Mouse (Mus musculus) limb, embryonic 13.5 days (tissue): ENCODE results near the gene Rps26. TPM values are rescaled to one million over a fixed set of nuclear protein-coding genes. Genes with fewer than 3 reads are reported as not detected.

Source experiments
- ATAC-seq: fragments of 200-750 bp; cut with Nextera tagmentation; 2 replicates; pipeline ENCODE4 v1.8.0; 2017; ENCODE audit warnings: low read depth, moderate number of reproducible peaks, moderate TSS enrichment; ENCODE audit not compliant: low FRiP score
- H3K27ac ChIP-seq: fragments of 300-500 bp; sonication (generic); 2 replicates; pipeline ENCODE4 v1.5.1; 2015; ENCODE audit warnings: inconsistent platforms, mild to moderate bottlenecking, moderate library complexity
- H3K27me3 ChIP-seq: fragments of 300-500 bp; sonication (generic); 2 replicates; pipeline ENCODE4 v1.6.1; 2015; ENCODE audit warnings: mild to moderate bottlenecking, inconsistent platforms
- H3K36me3 ChIP-seq: fragments of 300-500 bp; sonication (generic); 2 replicates; pipeline ENCODE4 v1.6.1; 2015; ENCODE audit warnings: inconsistent platforms, mild to moderate bottlenecking, moderate library complexity
- H3K4me1 ChIP-seq: fragments of 300-500 bp; sonication (generic); 2 replicates; pipeline ENCODE4 v1.6.1; 2015; ENCODE audit warnings: inconsistent platforms
- H3K4me2 ChIP-seq: fragments of 300-500 bp; sonication (generic); replicated peaks from 2 replicates; pipeline ENCODE4 v1.6.1; 2015; ENCODE audit warnings: inconsistent platforms, mild to moderate bottlenecking, moderate library complexity
- H3K4me3 ChIP-seq: fragments of 300-500 bp; sonication (generic); 2 replicates; pipeline ENCODE4 v1.5.1; 2015; ENCODE audit warnings: moderate library complexity, mild to moderate bottlenecking, inconsistent platforms
- H3K9ac ChIP-seq: fragments of 300-500 bp; sonication (generic); 2 replicates; pipeline ENCODE4 v1.6.1; 2015; ENCODE audit warnings: mild to moderate bottlenecking, inconsistent platforms
- H3K9me3 ChIP-seq: fragments of 300-500 bp; sonication (generic); 2 replicates; pipeline ENCODE4 v1.6.1; 2016; ENCODE audit warnings: inconsistent platforms
- WGBS: fragments of 180-500 bp; shearing (Covaris S2); methylation state at CpG from one replicate; pipeline ENCODE4 v1.1.7; 2015; 5-methylcytosine and 5-hydroxymethylcytosine counted together
- polyA plus RNA-seq: library from polyadenylated mRNA; unstranded; fragments of >200 nt; fragmentation: Nextera tagmentation; extraction: Ambion mirVana; gene quantifications from 2 replicates; pipeline ENCODE4 v1.2.1, GENCODE M21; 2015

Gene Rps26
- 752 and 768 TPM in 2 replicates for polyA plus RNA-seq

DNA sequence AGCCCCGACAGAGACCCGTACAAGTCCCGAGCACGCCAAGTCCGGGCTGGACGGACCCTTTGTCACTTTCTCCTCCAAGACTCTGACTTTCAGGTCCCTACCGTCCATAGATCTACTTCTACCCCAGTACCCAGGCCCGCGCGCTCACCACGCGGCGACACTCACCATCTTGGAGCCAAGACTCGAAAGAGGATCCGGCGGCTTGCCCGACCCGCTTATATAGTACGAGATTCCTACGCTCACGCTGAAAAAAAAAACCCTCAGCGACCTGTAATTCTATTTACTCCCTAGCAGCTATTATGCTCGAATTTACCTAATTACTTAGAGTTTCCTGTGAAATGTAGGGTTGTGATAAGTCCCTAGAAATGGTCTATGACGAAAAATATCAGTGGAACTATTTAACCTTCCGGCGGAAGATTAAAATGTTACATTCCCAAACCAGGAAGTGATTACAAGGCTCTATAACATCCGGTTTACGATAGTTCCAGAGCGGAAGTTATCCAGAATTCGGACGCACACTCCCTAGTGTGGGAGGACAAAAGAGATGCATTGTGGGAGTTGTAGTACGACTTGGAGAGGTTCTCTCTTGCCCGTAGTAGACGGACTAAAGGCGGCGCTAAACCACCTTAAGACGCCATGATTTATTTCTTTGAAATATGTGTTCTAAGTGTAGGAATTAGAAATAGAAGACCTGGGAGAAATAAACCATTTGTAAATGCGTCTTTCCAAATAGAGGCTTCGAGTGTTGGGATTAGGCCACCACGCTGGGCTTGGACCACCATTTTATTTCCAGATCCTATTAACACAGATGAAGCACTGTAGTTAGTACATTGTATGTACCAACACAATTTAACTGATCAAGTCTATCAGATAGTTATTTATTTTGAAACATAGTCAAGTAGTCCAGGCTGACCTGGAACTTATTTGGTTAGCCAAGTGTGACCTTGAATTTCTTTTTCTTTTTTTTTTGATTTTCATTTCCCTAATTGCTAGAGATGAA is at the start of gene Rps26:
Gene Rps26, minus strand, starts transcription at position 437 of the 1,000 bp plus-strand sequence.
- peak within 1 kb of the TSS; percentile 96 for H3K9ac ChIP-seq
- ATAC-seq = peak; percentile 97
- H3K4me1 ChIP-seq = peaks cover 7% of the 10 kb centered on the region
- H3K4me3 ChIP-seq = peak within 1 kb of the TSS; percentile 85
- under 1% methylated on average over 40 of the region's 40 CpGs for WGBS
- H3K36me3 ChIP-seq = peaks cover 30% of the 10 kb centered on the region
- H3K9me3 ChIP-seq = no peaks in the 10 kb centered on the region
- H3K4me2 ChIP-seq = peak within 1 kb of the TSS; percentile 97
- peak within 1 kb of the TSS; percentile 63 for H3K27ac ChIP-seq
- no peaks in the 10 kb centered on the region for H3K27me3 ChIP-seq

DNA sequence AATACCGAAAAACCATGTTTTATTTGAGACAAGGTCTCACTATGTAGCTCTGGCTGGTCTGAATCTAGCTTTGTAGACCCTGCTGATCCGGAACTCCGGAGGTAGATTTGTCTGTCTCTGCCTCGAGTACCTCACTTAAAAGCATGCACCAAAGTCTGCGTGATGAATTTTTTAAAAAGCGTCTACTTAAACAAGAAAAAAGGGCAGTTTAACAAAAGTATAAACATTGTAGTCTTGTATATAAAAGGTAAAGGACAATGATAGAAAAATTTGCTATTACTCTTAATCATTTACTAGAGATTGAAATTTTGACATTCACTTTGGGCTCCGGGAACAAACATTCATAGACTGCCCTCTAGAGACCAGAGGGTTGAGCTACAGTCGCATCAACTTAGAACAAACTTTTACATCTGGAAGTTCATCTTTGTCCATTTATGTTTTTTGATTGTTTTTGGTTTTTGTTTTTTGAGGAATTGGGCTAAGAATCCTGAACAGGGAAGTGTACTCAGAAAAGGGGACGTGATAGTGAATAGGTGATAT is 48.0 kb upstream of the Rps26 start:
- Histone ChIP-seq H3K9me3 (no peaks in the 10 kb centered on the region), H3K4me2 (peak overlapping the region; percentile 89), H3K9ac (peak overlapping the region; percentile 72), H3K4me3 (peak overlapping the region; percentile 67), H3K36me3 (peaks cover 28% of the 10 kb centered on the region), H3K27ac (peak overlapping the region; percentile 48; the same call in 1 of the 2 replicates), H3K27me3 (no peaks in the 10 kb centered on the region), H3K4me1 (peaks cover 16% of the 10 kb centered on the region)
- ATAC-seq = no peak
- WGBS = 3% methylated on average over 9 of the region's 9 CpGs

DNA sequence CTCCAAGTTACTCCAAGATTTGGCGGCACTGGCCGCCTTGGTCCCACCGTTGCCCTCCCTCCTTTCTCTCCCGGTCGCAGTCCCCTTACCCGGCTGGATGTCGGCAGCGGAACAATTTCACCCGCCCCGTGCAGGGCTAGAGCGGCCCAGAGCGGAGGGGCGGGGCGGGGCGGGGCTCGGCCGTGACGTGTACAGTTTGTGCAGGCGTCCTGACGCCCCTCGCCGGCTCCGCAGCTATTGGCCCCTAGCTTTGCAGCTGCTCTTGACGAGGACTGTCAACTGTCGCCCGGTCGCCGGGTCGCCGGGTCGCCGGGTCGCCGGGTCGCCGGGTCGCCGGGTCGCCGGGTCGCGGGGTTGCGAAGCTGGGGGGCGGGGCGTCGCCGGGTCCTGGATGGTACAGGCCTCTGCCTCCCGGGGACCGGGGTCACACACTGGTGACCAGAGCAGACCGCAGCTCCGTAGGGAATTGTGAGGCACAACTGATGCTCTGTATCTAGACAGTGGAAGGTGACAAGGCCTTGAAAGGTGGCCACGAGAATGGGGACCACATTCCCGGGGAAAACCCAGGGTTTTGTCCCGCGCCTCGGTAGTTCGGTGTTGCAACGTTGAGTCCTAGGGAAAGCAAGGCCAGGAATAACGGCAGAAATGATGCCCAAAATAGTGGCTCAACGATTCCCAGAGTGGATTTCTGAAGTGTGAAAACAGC is 47.4 kb upstream of the Rps26 start, which contains the start of gene Suox:
Gene Suox, minus strand, starts transcription at position 311 of the 706 bp plus-strand sequence.
- H3K9me3 ChIP-seq = no peaks in the 10 kb centered on the region
- H3K27ac ChIP-seq = peak within 1 kb of the TSS; percentile 48; the same call in 1 of the 2 replicates
- no peaks in the 10 kb centered on the region for H3K27me3 ChIP-seq
- under 1% methylated on average over 60 of the region's 60 CpGs for WGBS
- peak within 1 kb of the TSS; percentile 89 for H3K4me2 ChIP-seq
- peak within 1 kb of the TSS; percentile 67 for H3K4me3 ChIP-seq
- H3K36me3 ChIP-seq = peaks cover 22% of the 10 kb centered on the region
- H3K9ac ChIP-seq = peak within 1 kb of the TSS; percentile 72
- ATAC-seq = peak; percentile 92
- peaks cover 19% of the 10 kb centered on the region for H3K4me1 ChIP-seq

DNA sequence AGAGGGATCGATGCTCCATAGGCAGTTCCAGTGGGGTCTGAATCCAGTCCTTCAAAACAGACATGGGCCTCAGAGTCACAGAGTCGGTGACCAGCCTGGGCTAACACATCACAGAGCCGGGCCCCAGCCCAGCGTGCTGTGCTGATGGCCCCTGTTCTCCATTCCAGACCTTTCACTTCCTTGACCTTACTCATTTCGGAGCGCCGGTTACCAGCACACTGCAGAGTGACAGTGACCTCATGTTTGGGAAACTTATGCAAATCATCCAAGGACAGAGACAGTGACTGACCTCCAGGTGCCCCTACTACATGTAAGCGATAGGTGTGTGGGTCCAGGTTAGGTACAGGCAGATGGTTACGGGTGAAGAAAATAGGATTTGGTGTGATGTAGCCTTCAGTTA is 44.6 kb upstream of the Rps26 start:
- H3K9me3 ChIP-seq = no peaks in the 10 kb centered on the region
- H3K9ac ChIP-seq = no peak overlapping the region
- H3K27me3 ChIP-seq = no peaks in the 10 kb centered on the region
- 93% methylated on average over 9 of the region's 9 CpGs for WGBS
- H3K4me1 ChIP-seq = peaks cover 28% of the 10 kb centered on the region
- H3K27ac ChIP-seq = no peak overlapping the region
- no peak overlapping the region for H3K4me2 ChIP-seq
- no peak for ATAC-seq
- peaks cover 19% of the 10 kb centered on the region for H3K36me3 ChIP-seq
- no peak overlapping the region for H3K4me3 ChIP-seq

DNA sequence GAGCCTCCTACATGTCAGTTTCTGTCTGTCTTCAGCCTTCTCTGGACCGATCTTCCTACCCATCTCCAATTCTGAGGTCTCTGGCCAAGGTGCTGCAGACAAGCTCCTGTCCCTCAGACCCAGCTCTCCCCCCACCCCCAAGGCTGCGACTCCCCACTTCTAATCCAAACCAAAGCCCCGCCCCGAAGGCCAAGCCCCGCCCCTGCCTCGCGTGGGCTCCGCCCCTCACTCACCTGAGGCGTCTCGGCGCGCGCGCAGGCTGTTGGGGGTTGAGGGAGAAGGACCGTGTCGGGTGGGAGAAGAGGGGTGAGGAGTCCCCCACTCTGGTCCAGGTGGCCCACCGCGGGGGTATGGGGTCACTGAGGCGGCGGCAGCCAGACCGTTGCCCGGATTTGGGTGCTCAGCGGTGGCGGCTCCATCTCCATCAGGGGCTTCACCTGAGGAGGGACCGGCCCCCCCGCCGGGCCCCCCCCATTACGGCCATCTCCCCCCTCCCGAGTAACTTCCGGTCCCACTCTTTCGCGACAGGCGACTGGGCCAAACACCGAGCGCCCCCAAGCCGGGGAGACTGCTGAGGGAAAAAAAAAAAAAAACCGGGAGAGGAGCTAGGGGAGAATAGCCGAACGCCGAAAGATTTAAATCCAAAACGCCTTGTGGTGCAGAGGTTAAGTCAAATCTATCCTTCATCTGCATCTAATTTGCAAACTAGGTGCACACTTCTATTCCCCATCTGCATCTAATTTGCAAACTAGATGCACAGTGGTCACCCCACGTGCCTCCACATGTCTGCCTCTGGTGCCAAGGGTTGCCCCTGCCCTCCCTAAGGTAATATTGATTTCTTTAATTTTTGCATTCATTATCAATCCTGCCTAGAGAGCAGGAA is 42.5 kb upstream of the Rps26 start:
- Histone ChIP-seq H3K4me3 (peak overlapping the region; percentile 76), H3K36me3 (peaks cover 18% of the 10 kb centered on the region), H3K4me2 (peak overlapping the region; percentile 72), H3K27ac (peak overlapping the region; percentile 87), H3K4me1 (peaks cover 24% of the 10 kb centered on the region), H3K9ac (peak overlapping the region; percentile 79), H3K9me3 (no peaks in the 10 kb centered on the region), H3K27me3 (no peaks in the 10 kb centered on the region)
- WGBS = under 1% methylated on average over 42 of the region's 42 CpGs
- ATAC-seq = peak; percentile 76

DNA sequence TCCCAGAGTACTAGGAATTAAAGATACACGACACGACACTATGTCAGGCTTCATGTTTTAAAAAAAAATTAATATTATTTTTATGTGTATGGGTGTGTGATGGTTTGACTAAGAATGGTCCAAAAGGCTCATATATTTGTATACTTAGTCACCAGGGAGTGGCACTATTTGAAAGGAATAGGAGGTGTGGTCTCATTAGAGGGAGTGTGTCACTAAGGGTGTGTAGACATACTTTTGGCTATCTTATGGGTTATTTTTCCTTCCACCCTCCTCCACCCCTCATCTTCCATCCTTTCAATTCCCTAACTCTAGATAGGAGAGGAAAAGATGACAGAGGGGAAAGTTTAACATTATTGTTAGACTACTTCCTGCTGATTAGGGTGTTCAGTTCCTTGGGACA is 39.3 kb upstream of the Rps26 start:
- no peak for ATAC-seq
- H3K4me1 ChIP-seq = peaks cover 15% of the 10 kb centered on the region; the same call in 1 of the 2 replicates
- H3K27me3 ChIP-seq = no peaks in the 10 kb centered on the region
- 92% methylated on average over 2 of the region's 2 CpGs for WGBS
- H3K36me3 ChIP-seq = peaks cover 7% of the 10 kb centered on the region
- H3K4me2 ChIP-seq = no peak overlapping the region
- no peaks in the 10 kb centered on the region for H3K9me3 ChIP-seq
- no peak overlapping the region for H3K27ac ChIP-seq
- no peak overlapping the region for H3K9ac ChIP-seq
- no peak overlapping the region for H3K4me3 ChIP-seq

DNA sequence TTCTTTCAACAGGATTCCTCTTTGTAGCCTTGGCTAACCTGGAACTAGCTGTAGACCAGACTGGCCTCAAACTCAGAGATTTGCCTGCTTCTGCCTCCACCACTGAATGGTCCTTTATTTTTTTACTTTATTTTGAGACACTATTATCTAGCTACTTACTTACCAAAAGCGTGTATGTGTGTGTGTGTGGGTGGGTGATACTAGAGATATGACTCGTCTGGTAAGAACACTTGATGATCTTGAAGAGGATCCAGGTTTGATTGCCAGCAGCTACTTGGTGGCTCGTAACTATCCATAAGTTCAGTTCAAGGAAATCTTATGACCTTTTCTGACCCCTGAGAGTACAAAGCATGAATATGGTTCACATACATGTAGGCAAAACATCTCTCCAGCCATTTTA is 38.8 kb upstream of the Rps26 start:
- ATAC-seq = no peak
- Histone ChIP-seq H3K9ac (no peak overlapping the region), H3K4me1 (peaks cover 15% of the 10 kb centered on the region; the same call in 1 of the 2 replicates), H3K36me3 (peaks cover 2% of the 10 kb centered on the region), H3K4me3 (no peak overlapping the region), H3K9me3 (no peaks in the 10 kb centered on the region), H3K27me3 (no peaks in the 10 kb centered on the region), H3K4me2 (no peak overlapping the region), H3K27ac (no peak overlapping the region)
- 90% methylated on average over 3 of the region's 3 CpGs for WGBS

DNA sequence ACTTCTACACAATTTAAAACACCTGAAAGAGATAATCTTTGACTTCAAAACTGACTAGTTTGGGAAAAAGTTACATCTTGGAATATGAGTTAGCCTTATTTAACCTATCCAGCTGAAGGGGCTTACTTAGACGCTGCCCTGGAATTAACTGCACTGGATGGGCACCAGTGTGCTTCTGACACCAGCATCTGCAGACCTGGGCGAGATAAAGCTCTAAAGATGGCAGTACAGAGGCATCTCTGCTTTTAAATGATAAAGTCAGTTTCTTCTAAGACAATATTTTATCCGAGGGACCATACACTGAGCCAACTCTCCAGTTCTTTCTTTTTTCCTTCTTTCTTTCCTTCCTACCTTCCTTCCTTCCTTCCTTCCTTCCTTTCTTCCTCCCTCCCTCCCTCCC is 38.3 kb upstream of the Rps26 start:
- no peak overlapping the region for H3K27ac ChIP-seq
- H3K4me2 ChIP-seq = no peak overlapping the region
- no peaks in the 10 kb centered on the region for H3K27me3 ChIP-seq
- no peak overlapping the region for H3K9ac ChIP-seq
- WGBS = 72% methylated on average over 3 of the region's 3 CpGs
- H3K36me3 ChIP-seq = no peaks in the 10 kb centered on the region
- peaks cover 15% of the 10 kb centered on the region; the same call in 1 of the 2 replicates for H3K4me1 ChIP-seq
- ATAC-seq = no peak
- H3K4me3 ChIP-seq = no peak overlapping the region
- no peaks in the 10 kb centered on the region for H3K9me3 ChIP-seq

DNA sequence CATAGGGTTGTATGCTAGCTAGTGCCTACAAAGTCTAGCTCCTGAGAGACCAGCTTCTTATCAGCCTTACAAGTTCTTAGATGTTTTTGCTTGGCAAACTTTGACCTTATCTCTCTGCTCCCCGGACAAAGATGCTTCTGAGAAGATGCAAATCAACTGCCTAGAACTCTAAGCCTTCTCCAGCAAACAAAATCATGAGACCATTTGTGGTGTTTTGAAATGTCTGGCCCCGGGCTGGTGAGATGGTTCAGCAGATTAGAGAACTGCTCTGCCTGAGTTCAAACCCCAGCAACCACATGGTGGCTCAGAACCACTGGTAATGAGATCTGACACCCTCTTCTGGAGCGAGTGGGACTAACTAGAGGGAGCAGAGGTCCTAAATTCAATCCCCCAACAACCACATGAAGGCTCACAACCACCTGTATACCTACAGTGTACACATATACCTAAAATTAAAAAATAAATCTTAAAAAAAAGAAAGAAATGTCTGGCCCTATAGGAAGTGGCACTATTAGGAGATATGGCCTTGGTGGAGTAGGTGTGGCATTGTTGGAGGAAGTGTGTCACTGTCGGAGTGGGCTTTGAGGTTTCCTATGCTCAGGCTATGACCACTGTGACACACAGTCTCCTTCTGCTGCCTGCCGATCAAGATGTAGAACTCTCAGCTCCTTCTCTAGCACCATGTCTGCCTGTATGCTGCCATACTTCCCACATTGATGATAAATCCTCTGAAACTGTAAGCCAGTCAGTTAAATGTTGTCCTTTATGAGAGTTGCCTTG is 37.1 kb upstream of the Rps26 start:
- no peaks in the 10 kb centered on the region for H3K9me3 ChIP-seq
- no peaks in the 10 kb centered on the region for H3K27me3 ChIP-seq
- no peak overlapping the region for H3K4me2 ChIP-seq
- no peak overlapping the region for H3K27ac ChIP-seq
- peaks cover 8% of the 10 kb centered on the region; the same call in 1 of the 2 replicates for H3K4me1 ChIP-seq
- no peak for ATAC-seq
- no peak overlapping the region for H3K9ac ChIP-seq
- 67% methylated on average over 5 of the region's 5 CpGs for WGBS
- no peak overlapping the region for H3K4me3 ChIP-seq
- H3K36me3 ChIP-seq = no peaks in the 10 kb centered on the region

DNA sequence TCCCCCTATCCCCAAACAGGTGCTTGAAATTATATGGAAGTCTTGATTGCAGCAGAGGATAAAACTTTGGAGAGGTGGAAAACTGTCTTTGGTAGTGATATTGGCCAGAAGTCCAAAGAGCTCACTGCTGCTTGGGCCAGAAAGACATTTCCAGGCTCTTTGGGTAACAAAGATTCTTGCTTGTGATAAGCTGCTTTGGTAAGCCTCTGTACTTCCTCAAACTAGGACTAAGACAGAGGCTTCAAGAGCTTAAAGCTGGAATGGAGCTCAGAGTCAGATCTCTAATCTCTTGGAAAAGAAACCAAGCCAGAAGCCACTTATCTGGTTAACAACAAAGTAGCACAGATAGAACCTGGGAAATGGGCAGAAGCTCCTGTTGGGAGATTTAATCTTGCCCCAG is 35.9 kb upstream of the Rps26 start:
- H3K4me3 ChIP-seq = no peak overlapping the region
- no peak overlapping the region for H3K4me2 ChIP-seq
- H3K4me1 ChIP-seq = no peaks in the 10 kb centered on the region
- H3K27me3 ChIP-seq = no peaks in the 10 kb centered on the region
- no peaks in the 10 kb centered on the region for H3K36me3 ChIP-seq
- no peak overlapping the region for H3K9ac ChIP-seq
- no peak for ATAC-seq
- no peaks in the 10 kb centered on the region for H3K9me3 ChIP-seq
- no peak overlapping the region for H3K27ac ChIP-seq

DNA sequence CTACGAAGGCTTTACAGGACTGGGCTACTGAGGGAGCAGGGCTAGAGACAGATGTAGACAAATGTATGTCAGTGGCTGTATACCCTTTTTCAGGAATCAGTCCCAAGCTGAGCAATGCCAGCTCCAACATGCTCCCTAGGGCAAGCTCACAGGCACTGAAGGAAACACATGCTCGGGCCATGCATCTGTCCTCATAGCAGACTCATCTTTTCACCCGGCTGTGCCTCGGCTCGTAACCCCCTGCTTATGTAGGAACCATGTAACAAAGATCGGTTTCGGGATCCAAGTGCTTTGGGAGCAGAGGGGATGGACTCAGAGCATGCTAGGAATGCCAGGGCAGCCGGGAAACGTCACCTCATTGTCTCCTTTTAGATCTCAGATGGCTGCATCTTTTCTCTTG is 32.9 kb upstream of the Rps26 start:
- Histone ChIP-seq H3K9me3 (no peaks in the 10 kb centered on the region), H3K4me3 (no peak overlapping the region), H3K36me3 (no peaks in the 10 kb centered on the region), H3K4me2 (no peak overlapping the region), H3K27ac (no peak overlapping the region), H3K27me3 (no peaks in the 10 kb centered on the region), H3K4me1 (no peaks in the 10 kb centered on the region), H3K9ac (no peak overlapping the region)
- 51% methylated on average over 9 of the region's 9 CpGs for WGBS
- ATAC-seq = no peak
